Mouse (Mus musculus) ES-E14 (cell line): ENCODE data around the gene Hoxa1. TPM values are rescaled to one million over a fixed set of nuclear protein-coding genes. Genes with fewer than 3 reads are reported as not detected.
A peak's percentile ranks its signal among the peaks of the same experiment; 100 is the strongest.

ENCODE experiments used
- DNase-seq: peaks from one replicate; pipeline ENCODE4 v3.0.0-alpha.2; 2013; ENCODE audit warnings: low read depth, low spot score
- H3K27ac ChIP-seq: 2 replicates; pipeline ENCODE4 v1.5.1; 2012; ENCODE audit warnings: low read depth, mild to moderate bottlenecking, low read length, moderate library complexity, mixed read lengths; ENCODE audit not compliant: poor library complexity, insufficient read depth, severe bottlenecking
- H3K36me3 ChIP-seq: 2 replicates; pipeline ENCODE4 v1.6.1; 2012; ENCODE audit warnings: mild to moderate bottlenecking, low read length, moderate library complexity, mixed read lengths; ENCODE audit not compliant: control insufficient read depth, poor library complexity, insufficient read depth, severe bottlenecking
- H3K4me1 ChIP-seq, 2 experiments: fragments of 150-350 bp in 1 of 2; sonication (generic) in 1 of 2; 2 replicates each; pipeline ENCODE4 v1.6.1; 2012; ENCODE audit warnings: low read length in 2 of 2, mild to moderate bottlenecking in 1 of 2, mixed read lengths in 1 of 2; ENCODE audit not compliant: control insufficient read depth in 2 of 2, insufficient read depth in 2 of 2, poor library complexity in 1 of 2
- H3K4me3 ChIP-seq, 2 experiments: fragments of 150-350 bp in 1 of 2; sonication (generic) in 1 of 2; 2 replicates each; pipeline ENCODE4 v1.5.1; 2012; ENCODE audit warnings: low read length in 2 of 2, low read depth in 1 of 2, mild to moderate bottlenecking in 1 of 2, mixed read lengths in 1 of 2; ENCODE audit not compliant: insufficient read depth in 1 of 2, poor library complexity in 1 of 2, severe bottlenecking in 1 of 2
- H3K9ac ChIP-seq: 2 replicates; pipeline ENCODE4 v1.6.1; 2012; ENCODE audit warnings: low read depth, mild to moderate bottlenecking, low read length, mixed read lengths; ENCODE audit not compliant: poor library complexity, insufficient read depth, severe bottlenecking
- H3K9me3 ChIP-seq: fragments of 150-350 bp; sonication (generic); 2 replicates; pipeline ENCODE4 v1.6.1; 2012; ENCODE audit warnings: low read depth, mild to moderate bottlenecking, low read length; ENCODE audit not compliant: control insufficient read depth, insufficient read depth
- CHD2 ChIP-seq: IDR thresholded peaks from 2 replicates; pipeline ENCODE4 v1.6.1; 2014; ENCODE audit warnings: mild to moderate bottlenecking, low read depth, low read length, inconsistent platforms
- HCFC1 ChIP-seq: IDR thresholded peaks from 2 replicates; pipeline ENCODE4 v1.6.1; 2012; ENCODE audit warnings: low read length, inconsistent platforms, borderline replicate concordance; ENCODE audit not compliant: insufficient read depth
- MAFK ChIP-seq: IDR thresholded peaks from 2 replicates; pipeline ENCODE4 v1.6.1; 2014; ENCODE audit warnings: mild to moderate bottlenecking, low read depth, low read length, inconsistent platforms; ENCODE audit not compliant: insufficient read depth
- ZC3H11A ChIP-seq: IDR thresholded peaks from 2 replicates; pipeline ENCODE4 v1.6.1; 2012; ENCODE audit warnings: low read depth, mild to moderate bottlenecking, inconsistent platforms, low read length, borderline replicate concordance
- ZNF384 ChIP-seq: IDR thresholded peaks from 2 replicates; pipeline ENCODE4 v1.6.1; 2012; ENCODE audit warnings: low read depth, low read length, inconsistent platforms
- in situ Hi-C, 2 experiments: fragments of 600-800 bp; cut with MboI; formaldehyde crosslinking; loops; one replicate each; pipeline ENCODE4 v1.15.1; 2025; ENCODE audit warnings: low sequenced_read_pairs in 2 of 2, inconsistent platforms in 1 of 2; ENCODE audit not compliant: unreplicated experiment in 2 of 2
- total RNA-seq: library from RNA; depleted of rRNA; stranded (reverse); fragments of 300-350 nt; gene quantifications from 2 replicates; pipeline ENCODE4 v1.2.3, GENCODE M21; 2012

Gene Hoxa1
- total RNA-seq, 1 experiment, result 3.5 TPM

DNA sequence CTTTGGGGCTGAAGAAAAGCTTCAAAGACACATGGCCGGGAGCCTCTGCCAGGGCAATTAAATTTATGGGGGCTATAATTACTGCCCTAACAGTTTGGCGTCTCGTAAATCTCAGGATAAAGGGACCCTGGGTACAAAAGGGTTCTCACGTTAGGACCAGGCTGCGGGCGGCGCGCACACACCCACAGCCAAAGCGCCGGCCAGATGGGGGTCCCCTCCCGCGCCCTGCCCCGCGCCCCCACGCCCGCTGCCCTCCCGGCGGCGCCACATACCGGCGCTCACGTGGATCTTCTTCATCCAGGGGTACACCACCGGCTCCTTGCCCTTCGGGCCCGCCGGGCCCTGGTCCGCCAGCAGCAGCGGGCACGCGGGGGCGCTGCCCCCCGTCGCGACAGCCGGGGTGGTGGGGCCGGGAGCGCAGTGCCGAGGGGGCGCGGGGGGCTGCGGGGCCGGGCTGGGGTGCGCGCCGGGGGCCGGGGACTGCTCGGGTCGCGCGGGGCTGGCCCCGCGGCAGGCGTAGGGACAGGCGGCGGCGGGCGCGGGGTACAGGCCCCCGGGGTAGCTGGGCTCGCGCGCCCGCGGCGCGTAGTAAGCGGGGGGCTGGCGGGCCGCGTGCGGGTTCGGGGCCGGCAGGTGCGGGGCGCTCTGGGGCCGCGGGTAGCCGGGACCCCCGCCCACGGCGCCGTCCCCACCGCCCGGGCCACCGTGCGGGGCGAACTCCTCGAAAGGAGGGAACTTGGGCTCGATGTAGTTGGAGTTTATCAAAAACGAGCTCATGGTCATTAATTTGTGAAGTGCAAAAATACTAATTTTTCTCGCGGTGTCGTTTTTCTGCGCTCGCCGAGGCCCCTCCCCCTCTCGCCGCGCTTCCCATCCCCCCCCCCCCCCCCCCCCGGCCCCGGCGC lies 33.0 kb upstream of the Hoxa1 start, which contains the start of gene Hoxa4:
Gene Hoxa4, minus strand, starts transcription at position 848 of the 905 bp plus-strand sequence.
- Histone ChIP-seq H3K9me3 (no peaks in the 10 kb centered on the region), H3K4me3 (peak within 1 kb of the TSS; percentile 67 to 74), H3K36me3 (no peaks in the 10 kb centered on the region), H3K9ac (peak within 1 kb of the TSS; percentile 67), H3K27ac (no peak within 1 kb of the TSS), H3K4me1 (peaks cover 0 to 2% of the 10 kb centered on the region in 2 experiments; a peak in 1 of 4 replicates)
- DNase-seq, result no peak
- in situ Hi-C loops, result no loop called here
- TF ChIP-seq HCFC1 (no peak), MAFK (no peak), ZNF384 (no peak), CHD2 (no peak), ZC3H11A (no peak)

DNA sequence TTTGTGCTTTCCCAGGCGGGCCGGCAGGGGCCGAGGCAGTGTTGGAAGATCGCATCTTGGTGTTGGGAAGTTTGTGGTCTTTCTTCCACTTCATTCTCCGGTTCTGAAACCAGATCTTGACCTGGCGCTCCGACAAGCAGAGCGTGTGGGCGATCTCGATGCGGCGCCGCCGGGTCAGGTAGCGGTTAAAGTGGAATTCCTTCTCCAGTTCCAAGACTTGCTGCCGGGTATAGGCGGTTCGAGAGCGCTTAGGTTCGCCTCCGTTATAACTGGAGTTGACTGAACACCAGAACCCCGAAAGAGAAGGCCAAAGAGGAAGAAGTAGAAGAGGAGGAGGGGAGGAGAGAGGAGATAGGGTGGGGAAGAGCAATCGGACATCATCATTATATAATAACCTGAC lies 32.3 kb upstream of the Hoxa1 start:
- Histone ChIP-seq H3K36me3 (no peaks in the 10 kb centered on the region), H3K9me3 (no peaks in the 10 kb centered on the region), H3K9ac (no peak overlapping the region), H3K4me3 (no peak overlapping the region), H3K27ac (no peak overlapping the region), H3K4me1 (peaks cover 0 to 2% of the 10 kb centered on the region in 2 experiments; a peak in 1 of 4 replicates)
- in situ Hi-C loops, result no loop called here
- TF ChIP-seq HCFC1 (no peak), ZNF384 (no peak), MAFK (no peak), ZC3H11A (no peak), CHD2 (no peak)
- no peak for DNase-seq

DNA sequence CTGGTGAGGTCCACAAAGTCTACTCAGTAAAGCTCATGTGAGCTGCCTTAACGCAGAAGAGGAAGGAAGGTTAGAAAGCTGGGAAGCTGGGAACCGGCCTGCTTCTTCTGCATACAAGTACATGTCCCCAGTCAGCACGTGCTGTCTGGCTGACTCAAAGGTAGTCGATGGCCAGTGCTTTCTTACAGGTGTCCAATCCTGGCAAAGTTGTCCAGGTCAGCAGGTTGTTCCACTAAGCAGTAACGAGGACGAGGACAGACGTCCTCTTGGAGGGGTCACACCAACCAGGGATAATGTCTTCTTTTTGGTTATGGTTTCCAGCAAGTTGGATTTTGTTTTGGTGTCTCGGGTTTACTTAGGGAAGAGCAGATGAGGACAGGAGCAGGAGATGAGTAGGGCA lies 31.8 kb upstream of the Hoxa1 start:
- no peak overlapping the region for H3K9ac ChIP-seq
- DNase-seq, result no peak
- peaks cover 0 to 2% of the 10 kb centered on the region in 2 experiments; a peak in 1 of 4 replicates for H3K4me1 ChIP-seq
- no peak overlapping the region for H3K27ac ChIP-seq
- no peaks in the 10 kb centered on the region for H3K36me3 ChIP-seq
- no peaks in the 10 kb centered on the region for H3K9me3 ChIP-seq
- TF ChIP-seq CHD2 (no peak), MAFK (no peak), ZNF384 (no peak), HCFC1 (no peak), ZC3H11A (no peak)
- no peak overlapping the region for H3K4me3 ChIP-seq
- in situ Hi-C loops, result no loop called here

DNA sequence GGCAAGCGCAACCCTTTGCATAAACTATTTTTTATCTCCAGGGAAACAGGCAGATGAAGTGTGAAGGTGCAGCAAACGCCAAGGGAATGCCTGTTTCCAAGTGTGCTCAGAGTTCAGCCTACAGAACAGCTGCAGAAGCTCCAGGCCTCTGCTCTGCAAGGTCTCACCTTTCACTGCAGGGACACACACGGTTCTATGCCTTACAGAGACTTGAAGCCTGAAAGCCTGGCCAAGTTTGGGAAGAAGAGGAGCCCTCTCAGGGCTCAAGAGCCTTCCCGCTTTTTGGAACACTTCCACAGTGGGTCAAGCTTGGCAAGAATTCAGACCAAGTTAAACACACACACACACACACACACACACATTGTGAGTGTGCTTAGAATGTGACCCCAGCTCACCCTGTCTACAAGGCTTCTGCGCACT lies 31.1 kb upstream of the Hoxa1 start:
- DNase-seq, result no peak
- Histone ChIP-seq H3K4me1 (peaks cover 0 to 2% of the 10 kb centered on the region in 2 experiments; a peak in 1 of 4 replicates), H3K9ac (no peak overlapping the region), H3K36me3 (no peaks in the 10 kb centered on the region), H3K27ac (no peak overlapping the region), H3K4me3 (no peak overlapping the region), H3K9me3 (no peaks in the 10 kb centered on the region)
- in situ Hi-C loops, result no loop called here
- no peak for TF ChIP-seq CHD2
- TF ChIP-seq ZNF384, result no peak
- TF ChIP-seq HCFC1, result no peak
